Mouse (Mus musculus) small intestine, adult 2 months (tissue): Measurements from ENCODE around the gene T.

Experiments
- CTCF ChIP-seq: fragments of 200-500 bp; IDR thresholded peaks from 2 replicates; pipeline ENCODE4 v1.5.1; 2012; ENCODE audit warnings: low read depth, mild to moderate bottlenecking, control low read depth, inconsistent platforms, low read length, moderate library complexity, mixed read lengths; ENCODE audit not compliant: insufficient replicate concordance, insufficient read length; ENCODE audit errors: extremely low read depth
- POLR2A ChIP-seq: fragments of 200-500 bp; IDR thresholded peaks from 2 replicates; pipeline ENCODE4 v1.6.1; 2012; ENCODE audit warnings: low read depth, mild to moderate bottlenecking, control low read depth, inconsistent platforms, low read length, moderate library complexity

GRCm38 (mm10) chr17:8455601-8456000 lies 21.4 kb downstream of the T start:
- TF ChIP-seq POLR2A (no peak), CTCF (no peak)
